Mouse (Mus musculus): ENCODE data around the gene Gng3.
"Not testable (repeated sequence)": the region's sequence is repeated elsewhere in the genome, so short reads cannot be mapped to it uniquely, and the experiment has no call there.

Gene Gng3

DNA sequence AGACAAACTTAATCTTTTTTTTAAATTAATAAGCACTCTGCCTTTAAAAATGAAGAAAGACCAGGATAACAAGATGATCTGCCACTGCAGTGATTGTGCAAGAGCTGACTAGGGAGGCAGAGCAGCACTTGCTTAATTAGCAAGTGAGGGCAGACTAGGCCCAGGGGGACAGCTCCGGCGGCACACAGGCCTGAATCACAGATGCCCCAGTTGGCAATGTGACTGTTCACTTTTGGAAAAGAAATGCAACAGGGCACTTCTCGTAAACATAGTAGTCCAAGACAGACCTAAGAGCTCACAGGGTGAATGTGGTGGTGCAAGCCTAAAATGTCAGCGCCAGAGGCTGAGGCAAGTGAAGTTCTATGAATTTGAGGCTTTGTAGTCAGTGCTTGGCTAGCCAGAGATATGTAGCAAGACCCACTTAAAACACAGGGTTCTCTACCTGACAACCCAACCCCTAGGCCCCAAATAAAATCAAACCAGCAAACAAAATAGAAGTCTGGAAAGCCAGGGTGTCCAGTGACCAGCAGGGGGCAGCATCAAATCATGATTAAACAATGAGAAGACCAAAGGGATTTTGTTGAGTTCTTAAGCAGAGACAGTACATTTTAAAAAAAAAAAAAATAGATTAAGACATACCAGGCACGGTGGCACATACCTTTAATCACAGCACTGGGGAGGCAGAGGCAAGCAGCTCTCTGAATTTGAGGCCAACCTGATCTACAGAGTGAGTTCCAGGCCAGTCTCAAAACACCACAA, 5.6 kb upstream of the Gng3 start:
- peak; percentile 63 for DNase-seq (ENCODE audit: extremely low spot score)

DNA sequence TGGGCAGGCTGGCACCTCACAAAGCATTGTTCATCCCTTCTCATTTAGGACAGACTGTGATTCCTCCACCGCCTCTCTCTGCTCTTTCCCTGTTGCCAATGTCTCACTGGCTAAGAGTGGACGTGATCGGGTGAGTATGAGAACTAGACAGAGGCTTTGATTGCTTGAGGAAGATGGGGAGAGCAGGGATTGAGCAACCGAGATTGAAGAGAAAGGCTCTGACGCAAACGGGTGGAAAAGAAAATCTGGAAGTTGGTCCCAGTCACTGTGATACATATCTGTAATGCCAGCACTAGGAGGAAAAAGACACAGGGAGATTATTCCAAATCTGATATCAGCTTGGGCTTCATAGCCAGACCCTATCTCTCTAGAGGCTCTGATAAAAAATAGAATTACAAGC, 4.0 kb upstream of the Gng3 start:
- DNase-seq (ENCODE audit: extremely low spot score) = no peak

DNA sequence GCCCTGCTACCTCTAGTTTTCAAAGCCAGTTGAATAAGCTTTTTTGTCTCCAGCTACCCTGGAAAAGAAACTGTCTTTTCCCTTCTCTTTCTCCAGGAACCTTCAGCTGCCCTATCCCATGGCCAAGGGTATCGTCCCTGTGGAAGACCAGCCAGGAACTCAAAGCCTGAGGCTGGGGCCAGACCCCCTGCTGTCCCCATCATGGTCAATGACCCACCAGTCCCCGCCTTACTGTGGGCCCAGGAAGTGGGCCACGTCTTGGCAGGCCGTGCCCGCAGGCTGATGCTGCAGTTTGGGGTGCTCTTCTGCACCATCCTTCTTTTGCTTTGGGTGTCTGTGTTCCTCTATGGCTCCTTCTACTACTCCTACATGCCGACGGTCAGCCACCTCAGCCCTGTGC, 2.0 kb upstream of the Gng3 start:
- DNase-seq (ENCODE audit: extremely low spot score) = no peak

DNA sequence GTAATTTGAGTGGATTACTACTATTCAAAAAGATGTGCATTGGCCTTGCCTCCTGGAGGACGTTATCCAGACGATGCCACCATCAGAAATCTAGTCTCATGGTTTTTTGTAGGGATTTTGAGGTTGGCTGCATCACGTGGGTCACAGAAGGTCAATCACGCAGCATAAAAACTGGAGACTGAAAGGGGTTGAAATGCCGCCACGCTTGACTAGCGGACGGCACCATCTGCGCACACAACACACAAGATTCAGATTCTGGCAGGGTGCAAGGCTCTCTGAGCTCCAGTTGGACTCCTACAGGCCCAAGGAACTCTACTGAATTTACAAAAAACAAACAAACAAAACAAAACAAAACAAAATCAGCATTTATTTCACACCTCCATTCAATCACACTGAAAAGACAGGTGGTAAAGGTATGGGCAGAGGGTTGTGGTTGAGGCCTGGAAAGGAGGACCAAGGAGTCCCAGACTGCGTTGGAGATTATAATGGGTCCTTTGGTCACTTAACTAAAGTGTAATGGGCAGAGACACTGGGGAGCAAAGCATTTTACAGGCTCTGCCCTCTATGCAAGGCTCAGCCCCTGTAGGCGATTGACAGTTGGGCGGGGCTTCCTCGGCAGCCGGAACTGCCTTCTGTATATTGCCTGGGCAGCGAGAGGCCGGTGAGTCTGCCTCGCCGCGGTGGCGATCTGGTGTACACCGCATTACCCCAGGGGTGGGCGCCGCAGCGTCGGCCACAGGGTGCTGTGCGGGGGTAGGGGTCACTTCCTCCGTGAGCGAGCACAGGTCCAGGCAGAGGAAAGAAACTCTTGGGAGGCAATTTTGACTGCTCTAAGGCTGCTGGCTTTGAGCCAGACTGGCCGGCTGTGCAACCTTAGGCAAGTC, 1.2 kb upstream of the Gng3 start:
- DNase-seq (ENCODE audit: extremely low spot score) = peak; percentile 63

DNA sequence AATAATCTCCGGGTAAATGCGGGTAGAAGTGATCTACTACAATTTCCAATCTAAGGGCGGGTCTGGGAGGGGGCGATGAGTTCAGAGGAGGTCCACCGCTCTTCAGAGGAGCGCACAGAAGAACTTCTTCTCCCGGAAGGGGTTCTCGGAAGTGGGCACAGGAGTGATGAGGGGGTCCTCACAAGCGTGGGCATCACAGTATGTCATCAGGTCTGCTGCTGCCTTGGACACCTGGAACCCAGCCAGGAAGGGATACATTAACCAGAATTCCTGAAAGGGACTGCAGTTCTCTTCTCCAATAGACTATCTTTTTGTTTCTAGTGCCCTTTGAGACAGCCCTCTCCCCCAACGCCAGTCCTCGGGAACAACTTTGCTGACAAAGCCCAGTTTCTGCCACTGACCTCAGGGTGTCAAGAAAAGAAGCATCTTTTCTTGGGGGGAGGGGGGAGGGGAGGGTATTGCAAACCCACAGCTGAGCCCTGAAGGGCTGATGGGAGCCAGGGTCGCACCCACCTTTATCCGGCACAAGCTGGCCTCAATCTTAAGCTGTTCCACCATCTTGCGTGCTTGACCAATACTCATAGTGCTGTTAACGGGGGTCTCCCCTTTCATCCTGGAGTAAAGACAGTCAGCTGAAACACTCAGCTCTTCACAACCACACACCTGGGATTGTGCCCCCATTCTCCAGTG, 808 bp downstream of the Gng3 start:
- peak; percentile 42 for DNase-seq (ENCODE audit: extremely low spot score)

DNA sequence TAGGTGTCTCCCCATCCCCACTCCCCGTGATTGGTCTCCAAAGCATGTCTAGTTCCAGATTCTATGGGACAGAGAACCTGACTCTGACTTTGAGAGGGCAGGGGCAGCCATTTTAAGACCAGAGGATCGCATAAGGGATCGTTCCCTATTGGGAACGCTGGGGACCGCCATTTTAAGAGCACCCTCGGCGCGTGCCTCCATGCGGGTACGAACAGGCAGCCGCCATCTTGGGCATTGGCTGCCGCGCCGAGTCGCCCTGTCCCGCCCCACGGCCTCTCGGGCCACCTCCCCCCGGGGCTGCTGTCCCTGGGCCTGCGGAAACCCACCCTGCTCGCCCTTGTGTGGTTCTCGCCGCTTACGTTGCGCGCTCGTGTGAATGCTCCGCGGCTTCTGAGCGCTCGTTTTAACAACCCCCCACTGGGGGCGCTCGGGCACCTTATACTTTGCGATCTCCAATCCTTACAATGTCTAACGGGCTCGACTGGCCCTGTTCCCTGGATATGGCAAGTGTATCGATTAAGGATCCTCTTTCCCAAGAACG, 1.7 kb downstream of the Gng3 start, which contains the start of gene Bscl2:
Bscl2 (plus strand) TSS at position 217 of the 541 bp plus-strand sequence.
- DNase-seq (ENCODE audit: extremely low spot score) = peak; percentile 92

DNA sequence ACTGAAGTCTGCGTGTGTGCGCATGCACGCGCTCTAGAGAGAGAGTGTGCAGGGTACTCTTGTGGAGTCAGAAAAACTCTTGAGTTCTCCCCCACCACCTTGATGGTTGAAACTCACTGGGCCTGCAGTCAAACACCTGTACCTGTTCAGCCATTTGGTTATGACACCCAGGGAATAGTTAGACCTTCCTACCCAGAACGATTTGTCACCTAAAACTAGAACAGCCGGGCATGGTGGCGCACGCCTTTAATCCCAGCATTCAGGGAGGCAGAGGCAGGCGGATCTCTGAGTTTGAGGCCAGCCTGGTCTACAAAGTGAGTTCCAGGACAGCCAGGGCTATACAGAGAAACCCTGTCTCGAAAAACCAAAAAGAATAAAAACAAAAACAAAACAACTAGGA, 2.7 kb downstream of the Gng3 start:
- not testable (repeated sequence) for DNase-seq (ENCODE audit: extremely low spot score)

DNA sequence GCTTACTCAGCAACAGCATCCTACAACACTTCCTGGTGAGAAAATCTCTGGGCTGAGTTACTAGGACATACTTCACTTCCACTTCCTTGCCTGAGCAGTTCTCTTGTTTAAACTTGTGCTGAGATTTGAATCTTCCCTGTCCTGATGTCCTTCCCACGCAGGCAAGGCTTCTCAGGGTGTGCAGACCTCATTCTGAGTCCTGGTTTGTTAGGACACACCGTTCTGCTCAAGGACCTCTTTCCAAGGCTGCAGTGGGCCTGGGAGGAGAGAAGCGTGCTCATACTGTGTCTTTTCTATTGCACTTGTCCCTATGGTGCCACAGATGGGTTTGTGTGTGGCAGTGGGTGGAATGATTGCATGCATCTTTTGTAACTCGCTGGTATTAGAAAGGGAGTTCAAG, 6.0 kb downstream of the Gng3 start:
- DNase-seq (ENCODE audit: extremely low spot score) = no peak

DNA sequence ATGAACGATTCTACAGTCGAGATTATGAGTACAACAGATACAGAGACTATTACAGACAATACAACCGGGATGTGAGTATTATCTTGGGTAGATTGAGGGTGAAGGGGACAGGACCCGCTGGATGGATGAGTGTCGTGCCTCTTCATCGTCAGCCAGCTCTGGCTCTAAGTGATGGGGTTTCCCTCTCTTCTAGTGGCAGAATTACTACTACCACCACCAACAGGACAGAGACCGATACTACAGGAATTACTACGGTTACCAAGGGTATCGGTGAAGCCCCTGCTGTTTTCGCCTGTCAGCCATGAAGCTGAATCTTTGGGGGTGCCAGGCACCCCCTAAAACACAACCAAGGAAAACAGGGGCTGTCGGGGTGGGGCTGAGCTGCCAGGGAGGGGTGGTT, 7.7 kb downstream of the Gng3 start:
- DNase-seq (ENCODE audit: extremely low spot score) = no peak

DNA sequence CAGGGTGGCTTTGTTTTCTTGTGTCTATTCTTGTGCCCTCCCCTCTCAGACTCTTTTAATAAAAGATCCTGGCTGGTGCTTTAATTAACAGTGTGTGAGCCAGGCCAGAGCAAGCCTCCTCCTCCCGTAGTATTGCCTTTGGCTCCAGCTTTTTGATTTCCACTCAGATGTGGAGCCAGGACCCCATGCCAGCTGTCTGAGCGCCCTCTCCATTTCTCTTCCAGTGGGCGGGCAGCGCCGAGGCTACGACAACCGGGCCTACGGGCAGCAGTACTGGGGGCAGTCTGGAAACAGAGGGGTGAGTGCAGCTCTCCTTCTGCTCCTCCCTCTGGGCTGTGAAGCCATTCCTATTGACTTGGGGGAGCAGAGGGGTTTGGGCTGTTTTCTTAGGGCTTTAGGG, 8.3 kb downstream of the Gng3 start:
- no peak for DNase-seq (ENCODE audit: extremely low spot score)

DNA sequence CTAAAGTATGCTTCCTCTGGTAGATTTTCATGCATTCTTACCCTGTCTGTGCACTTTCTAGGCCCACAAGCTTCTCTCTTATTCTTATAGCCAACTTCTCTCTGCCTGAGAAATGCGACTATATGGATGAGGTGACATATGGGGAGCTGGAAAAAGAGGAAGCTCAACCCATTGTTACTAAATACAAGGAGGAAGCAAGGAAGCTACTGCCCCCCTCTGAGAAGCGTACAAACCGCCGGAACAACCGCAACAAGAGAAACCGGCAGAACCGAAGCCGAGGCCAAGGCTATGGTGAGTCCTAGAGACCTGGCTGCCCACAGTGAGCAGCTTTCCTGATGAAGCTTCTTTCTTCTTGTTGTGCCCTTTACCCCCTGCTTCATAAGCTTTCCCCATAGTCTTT, 9.3 kb downstream of the Gng3 start, which contains the start of gene AC129217.1:
AC129217.1 (plus strand) TSS at position 114 of the 400 bp plus-strand sequence.
- DNase-seq (ENCODE audit: extremely low spot score) = no peak

DNA sequence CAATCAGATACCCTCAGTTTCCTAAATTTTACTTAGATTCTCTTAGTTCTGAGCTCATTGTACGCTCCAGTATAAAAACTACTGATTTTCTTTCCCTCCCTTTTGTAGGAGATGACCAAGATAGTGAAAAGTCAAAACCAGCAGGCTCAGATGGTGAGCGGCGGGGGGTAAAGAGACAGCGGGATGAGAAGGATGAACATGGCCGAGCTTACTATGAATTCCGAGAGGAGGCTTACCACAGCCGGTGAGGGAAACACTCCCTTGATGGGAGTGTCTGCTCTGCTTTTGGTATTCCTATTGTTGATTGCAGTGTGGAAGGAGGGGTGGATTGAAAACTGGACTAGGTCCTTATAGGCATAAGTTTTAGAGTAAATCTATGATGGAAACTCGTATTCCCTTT, 16.3 kb downstream of the Gng3 start:
- no peak for DNase-seq (ENCODE audit: extremely low spot score)

DNA sequence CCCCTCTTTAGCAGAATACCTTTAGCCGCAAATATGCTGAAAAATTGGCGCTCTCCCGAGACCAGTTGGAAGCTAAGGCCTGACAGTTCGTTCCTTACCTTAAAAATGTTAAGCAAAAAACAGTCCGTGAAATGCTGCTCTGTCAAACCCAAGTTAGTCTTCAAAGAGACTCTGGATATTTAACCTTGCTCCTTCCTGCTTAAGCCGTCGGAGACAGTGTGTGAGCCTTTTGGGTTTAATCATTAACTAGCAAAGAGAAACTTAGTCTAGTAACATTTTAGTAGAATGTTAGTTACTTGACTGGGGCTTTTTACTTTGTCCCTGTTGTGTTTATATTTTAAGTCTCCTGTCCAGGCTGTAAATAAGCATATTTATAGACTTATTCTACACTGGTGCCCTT, 17.8 kb downstream of the Gng3 start:
- no peak for DNase-seq (ENCODE audit: extremely low spot score)

DNA sequence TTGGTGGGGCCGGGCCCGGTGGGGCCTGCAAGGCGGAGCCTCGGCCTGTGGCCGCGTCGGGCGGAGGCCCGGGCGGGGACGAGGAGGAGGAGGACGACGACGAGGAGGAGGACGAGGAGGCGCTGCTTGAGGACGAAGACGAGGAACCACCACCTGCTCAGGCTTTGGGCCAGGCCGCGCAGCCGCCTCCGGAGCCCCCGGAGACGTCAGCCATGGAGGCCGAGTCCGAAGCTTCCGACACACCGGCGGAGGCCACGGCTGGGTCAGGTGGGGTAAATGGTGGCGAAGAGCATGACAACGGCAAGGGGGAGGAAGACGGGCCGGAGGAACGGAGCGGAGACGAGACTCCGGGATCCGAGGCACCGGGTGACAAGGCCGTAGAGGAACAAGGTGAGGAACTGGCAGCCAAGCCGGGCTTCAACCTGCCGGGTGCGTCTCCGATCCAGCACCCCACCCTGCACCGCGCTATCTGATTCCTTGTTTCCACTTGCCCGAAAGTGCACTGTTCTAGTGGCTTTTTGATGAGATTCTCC, 18.5 kb downstream of the Gng3 start:
- DNase-seq (ENCODE audit: extremely low spot score) = no peak

DNA sequence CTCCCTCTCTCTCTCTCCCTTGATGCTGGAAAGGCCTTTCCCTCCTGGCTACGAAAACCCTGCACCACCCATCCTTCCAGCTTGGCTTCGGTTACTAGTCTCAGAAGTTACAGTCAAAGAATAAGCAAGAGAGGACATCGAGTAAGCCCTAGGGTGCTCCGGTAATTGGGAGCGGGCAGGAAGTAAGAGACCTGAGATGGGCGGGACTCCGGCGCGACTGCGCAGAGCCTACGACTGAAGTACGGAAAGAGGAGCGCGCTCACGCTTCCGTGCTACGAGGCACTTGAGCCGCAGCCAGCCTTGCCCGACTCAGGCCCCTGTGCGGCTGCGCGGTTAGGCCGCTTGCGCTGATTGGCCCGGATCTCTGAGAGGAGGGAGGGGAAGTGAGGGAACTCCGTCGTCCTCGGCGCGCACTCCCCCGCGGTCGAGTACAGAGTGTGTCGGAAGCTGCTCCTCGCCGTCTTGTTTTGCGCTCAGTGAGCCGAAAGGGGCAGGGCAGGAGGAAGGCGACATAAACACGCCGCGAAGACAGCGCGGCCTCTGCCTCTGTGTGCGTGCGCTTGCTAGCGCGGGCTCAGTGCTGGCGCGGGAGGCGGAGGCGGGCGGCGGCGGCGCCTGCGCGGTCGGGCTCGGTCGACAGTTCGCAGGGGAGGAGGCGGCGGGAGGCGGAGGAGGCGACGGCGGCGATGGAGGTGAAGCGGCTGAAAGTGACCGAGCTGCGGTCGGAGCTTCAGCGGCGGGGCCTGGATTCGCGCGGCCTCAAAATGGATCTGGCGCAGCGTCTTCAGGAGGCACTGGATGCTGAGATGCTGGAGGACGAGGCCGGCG, 19.2 kb downstream of the Gng3 start, which contains the start of gene Hnrnpul2:
Hnrnpul2 (plus strand) TSS at position 415 of the 828 bp plus-strand sequence.
- peak; percentile 96 for DNase-seq (ENCODE audit: extremely low spot score)

DNA sequence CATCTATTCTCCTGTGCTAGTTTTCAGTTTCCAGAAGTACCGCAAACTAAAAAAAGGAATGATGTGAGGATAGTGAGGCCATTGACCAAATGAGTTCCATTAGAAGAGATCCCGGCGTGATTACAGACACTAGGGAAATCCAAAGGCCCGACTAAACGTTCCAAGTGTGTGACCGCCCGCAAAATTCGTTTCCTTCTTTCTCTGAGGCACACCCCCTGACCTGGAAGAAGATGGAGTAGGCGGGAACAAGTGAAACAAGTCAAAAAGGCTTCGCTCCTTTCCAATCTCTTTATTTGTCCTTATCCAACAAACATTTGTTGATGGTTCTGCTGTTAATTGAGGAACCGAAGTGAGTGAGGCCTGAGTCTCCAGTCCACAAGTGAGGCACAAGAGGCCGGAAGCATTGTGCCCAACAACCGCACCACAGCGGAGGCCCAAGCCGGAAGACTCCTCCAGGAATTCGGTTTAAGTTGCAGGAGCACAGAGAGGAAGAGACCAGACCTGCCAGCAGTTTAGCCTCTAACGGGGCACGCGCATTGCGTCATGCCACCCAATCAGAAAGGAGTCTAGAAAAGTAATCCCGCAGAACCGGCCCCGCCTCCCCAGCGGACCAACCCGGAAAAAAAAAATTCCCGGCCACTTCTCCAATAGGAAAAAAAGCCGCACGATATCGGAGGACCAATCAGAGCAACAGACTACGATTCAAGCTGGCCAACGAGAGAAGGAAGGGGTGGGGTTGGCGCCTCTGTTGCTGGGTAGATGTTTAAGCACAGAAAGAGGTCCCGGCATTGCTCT, 20.0 kb downstream of the Gng3 start, which contains the start of gene Ttc9c:
Ttc9c (minus strand) TSS at position 533 of the 795 bp plus-strand sequence.
- peak; percentile 97 for DNase-seq (ENCODE audit: extremely low spot score)

DNA sequence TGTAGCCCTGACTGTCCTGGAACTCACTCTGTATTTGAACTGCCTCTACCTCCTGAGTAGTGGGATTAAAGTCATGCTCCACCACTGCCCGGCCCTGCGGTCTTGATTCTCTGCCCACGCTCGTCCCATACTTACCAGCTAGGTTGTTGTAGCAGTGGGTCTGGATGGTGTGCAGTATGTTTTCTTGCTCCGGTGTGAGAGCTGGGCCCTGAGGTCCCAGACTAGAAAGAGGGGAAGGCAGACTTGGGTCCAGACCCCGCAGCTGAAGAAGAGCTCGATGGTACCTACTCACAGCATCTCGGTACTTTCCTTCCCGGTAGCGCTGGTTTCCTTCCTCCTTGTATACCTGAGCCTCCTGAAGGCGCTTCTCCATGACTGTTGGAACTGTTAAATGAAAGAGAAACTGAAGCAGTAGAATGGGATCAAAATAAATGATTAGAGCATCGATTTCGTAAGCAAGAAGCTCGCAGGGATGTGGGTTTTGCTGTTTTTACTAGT, 20.6 kb downstream of the Gng3 start:
- DNase-seq (ENCODE audit: extremely low spot score) = no peak

DNA sequence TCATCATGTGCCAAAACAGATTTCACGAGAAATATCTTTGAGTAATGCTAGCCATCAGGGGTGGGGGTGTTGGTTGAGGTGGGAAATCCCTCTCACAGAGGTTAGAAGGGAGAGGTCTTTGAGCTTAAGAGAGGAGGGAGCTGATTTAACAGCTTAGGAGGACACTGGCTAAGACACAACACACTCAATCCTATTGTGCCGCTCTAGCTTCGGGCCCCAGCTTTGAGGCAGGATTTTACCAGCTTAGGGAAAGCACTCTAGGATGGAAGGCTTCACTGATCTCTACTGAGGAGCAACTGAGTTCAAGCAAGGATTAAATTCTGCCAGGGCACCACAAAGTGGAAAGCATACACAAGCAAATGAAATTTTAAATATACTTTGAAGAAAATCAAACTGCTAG, 22.0 kb downstream of the Gng3 start:
- DNase-seq (ENCODE audit: extremely low spot score) = no peak

DNA sequence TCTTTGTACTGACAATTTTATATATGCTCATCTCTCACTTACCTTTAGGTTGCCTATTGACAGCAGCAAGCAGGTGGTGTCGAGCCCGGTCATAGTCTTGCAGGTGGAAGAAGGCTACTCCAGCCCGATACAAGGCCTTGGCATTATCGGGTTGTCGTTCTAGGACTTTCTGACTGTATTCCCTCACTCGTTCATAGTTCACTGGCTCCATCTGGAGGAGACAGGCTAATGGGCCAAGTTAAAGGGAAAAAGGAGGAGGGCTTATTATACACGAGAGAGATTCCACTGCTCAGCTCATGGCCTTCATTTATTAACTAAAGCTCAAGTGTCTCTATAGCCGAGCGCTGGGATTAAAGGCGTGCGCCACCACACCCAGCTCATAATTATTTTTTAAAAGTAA, 23.2 kb downstream of the Gng3 start:
- no peak for DNase-seq (ENCODE audit: extremely low spot score)

DNA sequence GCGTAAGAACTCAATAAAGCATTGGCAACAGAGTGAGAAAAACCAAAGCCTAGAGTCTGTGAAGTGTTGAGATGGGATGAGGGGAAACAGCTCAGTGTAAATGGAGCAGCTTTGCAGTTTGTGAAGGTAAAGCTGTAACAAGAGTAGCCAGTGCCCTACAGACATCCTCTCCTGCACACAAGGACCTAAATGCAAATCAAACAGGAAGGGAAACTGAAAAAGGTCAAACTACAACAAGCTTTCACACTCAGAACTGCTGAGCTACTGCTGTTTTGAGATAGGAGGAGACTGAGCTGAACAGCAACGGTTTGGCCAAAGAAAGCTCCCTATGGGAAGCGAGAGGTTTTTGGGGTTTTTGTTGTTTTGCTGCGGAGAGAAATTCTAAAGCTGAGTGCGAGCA, 32.2 kb downstream of the Gng3 start:
- DNase-seq (ENCODE audit: extremely low spot score) = no peak
